Mouse (Mus musculus): ENCODE data around the gene Serpinb1a. TPM values are rescaled to one million over a fixed set of nuclear protein-coding genes. Genes with fewer than 3 reads are reported as not detected.

Serpinb1a gene
- polyA plus RNA-seq, 1 experiment: 2.1 TPM

GRCm38 (mm10) chr13:32807624-32808023 lies 43.4 kb downstream of the Serpinb1a start:
- Histone ChIP-seq H3K27ac (ENCODE audit: control insufficient read depth, insufficient read depth, low read depth, low read length) (no peak overlapping the region), H3K36me3 (ENCODE audit: control insufficient read depth, insufficient read depth, low read length) (no peaks in the 10 kb centered on the region), H3K27me3 (ENCODE audit: control insufficient read depth, insufficient read depth, low read length) (no peaks in the 10 kb centered on the region), H3K4me3 (ENCODE audit: control insufficient read depth, low read depth, low read length) (no peak overlapping the region), H3K4me1 (ENCODE audit: control insufficient read depth, insufficient read depth, low read length) (peaks cover 7% of the 10 kb centered on the region)
- no peak for TF ChIP-seq CTCF (IDR thresholded peaks at IDR 0.05; ENCODE audit: control insufficient read depth, insufficient read depth, insufficient replicate concordance, low read depth, low read length)
- TF ChIP-seq POLR2A (IDR thresholded peaks at IDR 0.05; ENCODE audit: control insufficient read depth, low read depth, low read length): no peak

GRCm38 (mm10) chr13:32806820-32807219 lies 44.2 kb downstream of the Serpinb1a start:
- H3K4me1 ChIP-seq (ENCODE audit: control insufficient read depth, insufficient read depth, low read length): peaks cover 8% of the 10 kb centered on the region
- H3K4me3 ChIP-seq (ENCODE audit: control insufficient read depth, low read depth, low read length): no peak overlapping the region
- H3K36me3 ChIP-seq (ENCODE audit: control insufficient read depth, insufficient read depth, low read length): no peaks in the 10 kb centered on the region
- no peak overlapping the region for H3K27ac ChIP-seq (ENCODE audit: control insufficient read depth, insufficient read depth, low read depth, low read length)
- TF ChIP-seq CTCF (IDR thresholded peaks at IDR 0.05; ENCODE audit: control insufficient read depth, insufficient read depth, insufficient replicate concordance, low read depth, low read length): no peak
- TF ChIP-seq POLR2A (IDR thresholded peaks at IDR 0.05; ENCODE audit: control insufficient read depth, low read depth, low read length): no peak
- no peaks in the 10 kb centered on the region for H3K27me3 ChIP-seq (ENCODE audit: control insufficient read depth, insufficient read depth, low read length)

- peaks cover 8% of the 10 kb centered on the region for H3K4me1 ChIP-seq (ENCODE audit: control insufficient read depth, insufficient read depth, low read length)
- H3K4me3 ChIP-seq (ENCODE audit: control insufficient read depth, low read depth, low read length): no peak overlapping the region
- H3K36me3 ChIP-seq (ENCODE audit: control insufficient read depth, insufficient read depth, low read length): no peaks in the 10 kb centered on the region
- TF ChIP-seq POLR2A (IDR thresholded peaks at IDR 0.05; ENCODE audit: control insufficient read depth, low read depth, low read length) (no peak), CTCF (IDR thresholded peaks at IDR 0.05; ENCODE audit: control insufficient read depth, insufficient read depth, insufficient replicate concordance, low read depth, low read length) (no peak)
- H3K27ac ChIP-seq (ENCODE audit: control insufficient read depth, insufficient read depth, low read depth, low read length): no peak overlapping the region; the same call in 1 of the 2 replicates
- no peaks in the 10 kb centered on the region for H3K27me3 ChIP-seq (ENCODE audit: control insufficient read depth, insufficient read depth, low read length)
These were observed 47.2 kb downstream of the Serpinb1a start for GRCm38 (mm10) chr13:32803701-32804345.

GRCm38 (mm10) chr13:32802259-32803081 lies 48.5 kb downstream of the Serpinb1a start, which contains the start of gene D930007J09Rik:
D930007J09Rik (minus strand) TSS chr13:32802849.
- H3K4me3 ChIP-seq (ENCODE audit: control insufficient read depth, low read depth, low read length): peak within 1 kb of the TSS; percentile 84
- no peaks in the 10 kb centered on the region for H3K36me3 ChIP-seq (ENCODE audit: control insufficient read depth, insufficient read depth, low read length)
- peak within 1 kb of the TSS; percentile 89 for H3K27ac ChIP-seq (ENCODE audit: control insufficient read depth, insufficient read depth, low read depth, low read length)
- no peaks in the 10 kb centered on the region for H3K27me3 ChIP-seq (ENCODE audit: control insufficient read depth, insufficient read depth, low read length)
- H3K4me1 ChIP-seq (ENCODE audit: control insufficient read depth, insufficient read depth, low read length): peaks cover 8% of the 10 kb centered on the region
- no peak for TF ChIP-seq CTCF (IDR thresholded peaks at IDR 0.05; ENCODE audit: control insufficient read depth, insufficient read depth, insufficient replicate concordance, low read depth, low read length)
- 0 out of 2 replicates have a peak, but pooled peaks have one; percentile 28 for TF ChIP-seq POLR2A (IDR thresholded peaks at IDR 0.05; ENCODE audit: control insufficient read depth, low read depth, low read length)

GRCm38 (mm10) chr13:32801693-32802221 lies 49.2 kb downstream of the Serpinb1a start, which contains the start of gene Wrnip1:
Wrnip1 (plus strand) TSS chr13:32802038.
- Histone ChIP-seq H3K27ac (ENCODE audit: control insufficient read depth, insufficient read depth, low read depth, low read length) (peak within 1 kb of the TSS; percentile 89), H3K36me3 (ENCODE audit: control insufficient read depth, insufficient read depth, low read length) (no peaks in the 10 kb centered on the region), H3K4me3 (ENCODE audit: control insufficient read depth, low read depth, low read length) (peak within 1 kb of the TSS; percentile 84), H3K27me3 (ENCODE audit: control insufficient read depth, insufficient read depth, low read length) (no peaks in the 10 kb centered on the region), H3K4me1 (ENCODE audit: control insufficient read depth, insufficient read depth, low read length) (peaks cover 8% of the 10 kb centered on the region)
- TF ChIP-seq CTCF (IDR thresholded peaks at IDR 0.05; ENCODE audit: control insufficient read depth, insufficient read depth, insufficient replicate concordance, low read depth, low read length) (no peak; the same call in 1 of the 2 replicates), POLR2A (IDR thresholded peaks at IDR 0.05; ENCODE audit: control insufficient read depth, low read depth, low read length) (peak; percentile 88)

- no peak for TF ChIP-seq CTCF (IDR thresholded peaks at IDR 0.05; ENCODE audit: control insufficient read depth, insufficient read depth, insufficient replicate concordance, low read depth, low read length)
- no peak for TF ChIP-seq POLR2A (IDR thresholded peaks at IDR 0.05; ENCODE audit: control insufficient read depth, low read depth, low read length)
- H3K4me1 ChIP-seq (ENCODE audit: control insufficient read depth, insufficient read depth, low read length): peaks cover 8% of the 10 kb centered on the region
- H3K27me3 ChIP-seq (ENCODE audit: control insufficient read depth, insufficient read depth, low read length): no peaks in the 10 kb centered on the region
- peak overlapping the region; percentile 44; the same call in 1 of the 2 replicates for H3K4me3 ChIP-seq (ENCODE audit: control insufficient read depth, low read depth, low read length)
- no peaks in the 10 kb centered on the region for H3K36me3 ChIP-seq (ENCODE audit: control insufficient read depth, insufficient read depth, low read length)
- H3K27ac ChIP-seq (ENCODE audit: control insufficient read depth, insufficient read depth, low read depth, low read length): peak overlapping the region; percentile 89; the same call in 1 of the 2 replicates
These were observed 50.1 kb downstream of the Serpinb1a start for GRCm38 (mm10) chr13:32800859-32801258.

GRCm38 (mm10) chr13:32799131-32799530 lies 51.9 kb downstream of the Serpinb1a start:
- no peak overlapping the region for H3K27ac ChIP-seq (ENCODE audit: control insufficient read depth, insufficient read depth, low read depth, low read length)
- no peak overlapping the region for H3K4me3 ChIP-seq (ENCODE audit: control insufficient read depth, low read depth, low read length)
- H3K36me3 ChIP-seq (ENCODE audit: control insufficient read depth, insufficient read depth, low read length): no peaks in the 10 kb centered on the region
- peaks cover 8% of the 10 kb centered on the region for H3K4me1 ChIP-seq (ENCODE audit: control insufficient read depth, insufficient read depth, low read length)
- H3K27me3 ChIP-seq (ENCODE audit: control insufficient read depth, insufficient read depth, low read length): no peaks in the 10 kb centered on the region
- TF ChIP-seq CTCF (IDR thresholded peaks at IDR 0.05; ENCODE audit: control insufficient read depth, insufficient read depth, insufficient replicate concordance, low read depth, low read length) (no peak), POLR2A (IDR thresholded peaks at IDR 0.05; ENCODE audit: control insufficient read depth, low read depth, low read length) (no peak)
